Mouse (Mus musculus): ENCODE results near the gene Dscaml1. TPM values are rescaled to one million over a fixed set of nuclear protein-coding genes. Genes with fewer than 3 reads are reported as not detected.
A peak's percentile ranks its signal among the peaks of the same experiment; 100 is the strongest.

Dscaml1 gene
- polyA plus RNA-seq, 1 experiment from 2014 or later: 0.67 TPM

GRCm38 (mm10) chr9:45439025-45439424 lies 12.6 kb downstream of the Dscaml1 start:
- WGBS: 78% methylated on average over 4 of the region's 4 CpGs
- Histone ChIP-seq H3K4me3 (no peak overlapping the region), H3K27ac (replicated peaks) (no peak overlapping the region), H3K4me1 (peaks cover 18% of the 10 kb centered on the region; the same call in 1 of the 2 replicates), H3K36me3 (replicated peaks) (no peaks in the 10 kb centered on the region), H3K27me3 (replicated peaks; ENCODE audit: low read depth, poor library complexity, severe bottlenecking) (peaks cover 23% of the 10 kb centered on the region), H3K9me3 (no peaks in the 10 kb centered on the region)
- no peak for DNase-seq (ENCODE audit: low spot score)

GRCm38 (mm10) chr9:45440083-45440784 lies 13.8 kb downstream of the Dscaml1 start:
- no peaks in the 10 kb centered on the region for H3K9me3 ChIP-seq
- no peak overlapping the region for H3K4me3 ChIP-seq
- no peaks in the 10 kb centered on the region for H3K36me3 ChIP-seq (replicated peaks)
- H3K4me1 ChIP-seq: peaks cover 22% of the 10 kb centered on the region; the same call in 1 of the 2 replicates
- peaks cover 11% of the 10 kb centered on the region for H3K27me3 ChIP-seq (replicated peaks; ENCODE audit: low read depth, poor library complexity, severe bottlenecking)
- H3K27ac ChIP-seq (replicated peaks): no peak overlapping the region
- 83% methylated on average over 16 of the region's 16 CpGs for WGBS
- no peak for DNase-seq (ENCODE audit: low spot score)

GRCm38 (mm10) chr9:45444251-45444798 lies 17.9 kb downstream of the Dscaml1 start:
- no peaks in the 10 kb centered on the region for H3K9me3 ChIP-seq
- no peak overlapping the region; the same call in 1 of the 2 replicates for H3K27ac ChIP-seq (replicated peaks)
- no peak for DNase-seq (ENCODE audit: low spot score)
- H3K4me1 ChIP-seq: peaks cover 33% of the 10 kb centered on the region
- no peaks in the 10 kb centered on the region for H3K36me3 ChIP-seq (replicated peaks)
- H3K27me3 ChIP-seq (replicated peaks; ENCODE audit: low read depth, poor library complexity, severe bottlenecking): peaks cover 46% of the 10 kb centered on the region
- no peak overlapping the region for H3K4me3 ChIP-seq
- 91% methylated on average over 5 of the region's 5 CpGs for WGBS

- H3K27me3 ChIP-seq (replicated peaks; ENCODE audit: low read depth, poor library complexity, severe bottlenecking): peaks cover 35% of the 10 kb centered on the region
- WGBS: 83% methylated on average over 4 of the region's 4 CpGs
- H3K4me3 ChIP-seq: no peak overlapping the region
Observed at GRCm38 (mm10) chr9:45449658-45450057, 23.2 kb downstream of the Dscaml1 start.

GRCm38 (mm10) chr9:45451346-45451745 lies 24.9 kb downstream of the Dscaml1 start:
- no peak for DNase-seq (ENCODE audit: low spot score)
- H3K9me3 ChIP-seq: no peaks in the 10 kb centered on the region
- H3K4me1 ChIP-seq: peaks cover 5% of the 10 kb centered on the region; the same call in 1 of the 2 replicates
- peaks cover 28% of the 10 kb centered on the region for H3K27me3 ChIP-seq (replicated peaks; ENCODE audit: low read depth, poor library complexity, severe bottlenecking)
- H3K27ac ChIP-seq (replicated peaks): no peak overlapping the region
- no peaks in the 10 kb centered on the region for H3K36me3 ChIP-seq (replicated peaks)
- WGBS: 89% methylated on average over 4 of the region's 4 CpGs
- H3K4me3 ChIP-seq: no peak overlapping the region

More at GRCm38 (mm10) chr9:45449658-45450057, 23.2 kb downstream of the Dscaml1 start:
- Histone ChIP-seq H3K4me1 (peaks cover 14% of the 10 kb centered on the region; the same call in 1 of the 2 replicates), H3K27ac (replicated peaks) (no peak overlapping the region), H3K36me3 (replicated peaks) (no peaks in the 10 kb centered on the region), H3K9me3 (no peaks in the 10 kb centered on the region)
- no peak for DNase-seq (ENCODE audit: low spot score)

- H3K27me3 ChIP-seq (replicated peaks; ENCODE audit: low read depth, poor library complexity, severe bottlenecking): peaks cover 6% of the 10 kb centered on the region
- DNase-seq (ENCODE audit: low spot score): no peak
- no peak overlapping the region for H3K4me3 ChIP-seq
- H3K4me1 ChIP-seq: peaks cover 6% of the 10 kb centered on the region; the same call in 1 of the 2 replicates
- WGBS: 90% methylated on average over 10 of the region's 10 CpGs
- H3K27ac ChIP-seq (replicated peaks): no peak overlapping the region
- no peaks in the 10 kb centered on the region for H3K36me3 ChIP-seq (replicated peaks)
- H3K9me3 ChIP-seq: no peaks in the 10 kb centered on the region
Observed at GRCm38 (mm10) chr9:45454032-45454431, 27.6 kb downstream of the Dscaml1 start.

- peaks cover 5% of the 10 kb centered on the region; the same call in 1 of the 2 replicates for H3K27me3 ChIP-seq (replicated peaks; ENCODE audit: low read depth, poor library complexity, severe bottlenecking)
- no peak overlapping the region for H3K4me3 ChIP-seq
- no peak for DNase-seq (ENCODE audit: low spot score)
- H3K4me1 ChIP-seq: peaks cover 6% of the 10 kb centered on the region; the same call in 1 of the 2 replicates
- H3K9me3 ChIP-seq: no peaks in the 10 kb centered on the region
- H3K36me3 ChIP-seq (replicated peaks): no peaks in the 10 kb centered on the region
- WGBS: 71% methylated on average over 8 of the region's 8 CpGs
- no peak overlapping the region for H3K27ac ChIP-seq (replicated peaks)
Observed at GRCm38 (mm10) chr9:45454889-45455610, 28.6 kb downstream of the Dscaml1 start.

GRCm38 (mm10) chr9:45457200-45457599 lies 30.8 kb downstream of the Dscaml1 start:
- WGBS: 55% methylated on average over 7 of the region's 7 CpGs
- H3K4me1 ChIP-seq: peaks cover 6% of the 10 kb centered on the region; the same call in 1 of the 2 replicates
- H3K27me3 ChIP-seq (replicated peaks; ENCODE audit: low read depth, poor library complexity, severe bottlenecking): peaks cover 5% of the 10 kb centered on the region; the same call in 1 of the 2 replicates
- H3K27ac ChIP-seq (replicated peaks): no peak overlapping the region
- no peak overlapping the region for H3K4me3 ChIP-seq
- no peak for DNase-seq (ENCODE audit: low spot score)
- H3K36me3 ChIP-seq (replicated peaks): no peaks in the 10 kb centered on the region
- no peaks in the 10 kb centered on the region for H3K9me3 ChIP-seq

GRCm38 (mm10) chr9:45458363-45458762 lies 31.9 kb downstream of the Dscaml1 start:
- peaks cover 6% of the 10 kb centered on the region; the same call in 1 of the 2 replicates for H3K4me1 ChIP-seq
- no peak for DNase-seq (ENCODE audit: low spot score)
- H3K27ac ChIP-seq (replicated peaks): no peak overlapping the region
- peaks cover 5% of the 10 kb centered on the region; the same call in 1 of the 2 replicates for H3K27me3 ChIP-seq (replicated peaks; ENCODE audit: low read depth, poor library complexity, severe bottlenecking)
- WGBS: 65% methylated on average over 14 of the region's 14 CpGs
- no peak overlapping the region for H3K4me3 ChIP-seq
- no peaks in the 10 kb centered on the region for H3K9me3 ChIP-seq
- no peaks in the 10 kb centered on the region for H3K36me3 ChIP-seq (replicated peaks)

GRCm38 (mm10) chr9:45465396-45466019 lies 39.1 kb downstream of the Dscaml1 start:
- Histone ChIP-seq H3K27ac (replicated peaks) (peak overlapping the region; percentile 48), H3K9me3 (no peaks in the 10 kb centered on the region), H3K4me3 (no peak overlapping the region), H3K36me3 (replicated peaks) (no peaks in the 10 kb centered on the region), H3K27me3 (replicated peaks; ENCODE audit: low read depth, poor library complexity, severe bottlenecking) (no peaks in the 10 kb centered on the region), H3K4me1 (peaks cover 10% of the 10 kb centered on the region)
- DNase-seq (ENCODE audit: low spot score): peak; percentile 38
- WGBS: 56% methylated on average over 6 of the region's 6 CpGs

GRCm38 (mm10) chr9:45468235-45468634 lies 41.8 kb downstream of the Dscaml1 start:
- no peaks in the 10 kb centered on the region for H3K9me3 ChIP-seq
- no peak for DNase-seq (ENCODE audit: low spot score)
- no peak overlapping the region for H3K4me3 ChIP-seq
- peaks cover 10% of the 10 kb centered on the region for H3K4me1 ChIP-seq
- H3K27ac ChIP-seq (replicated peaks): no peak overlapping the region
- H3K36me3 ChIP-seq (replicated peaks): no peaks in the 10 kb centered on the region
- no peaks in the 10 kb centered on the region for H3K27me3 ChIP-seq (replicated peaks; ENCODE audit: low read depth, poor library complexity, severe bottlenecking)
- WGBS: 78% methylated on average over 10 of the region's 10 CpGs

GRCm38 (mm10) chr9:45470746-45471471 lies 44.5 kb downstream of the Dscaml1 start:
- no peak overlapping the region for H3K27ac ChIP-seq (replicated peaks)
- 89% methylated on average over 10 of the region's 10 CpGs for whole genome bisulfite sequencing

More at GRCm38 (mm10) chr9:45470746-45471471, 44.5 kb downstream of the Dscaml1 start:
- Histone ChIP-seq H3K9me3 (no peaks in the 10 kb centered on the region), H3K4me1 (peaks cover under 1% of the 10 kb centered on the region), H3K4me3 (no peak overlapping the region), H3K36me3 (replicated peaks) (no peaks in the 10 kb centered on the region), H3K27me3 (replicated peaks; ENCODE audit: low read depth, poor library complexity, severe bottlenecking) (no peaks in the 10 kb centered on the region)
- no peak for DNase-seq (ENCODE audit: low spot score)

Data from embryonic facial prominence, embryonic 10.5 days (tissue).